Comparison of ENCODE assay signal across 31 mouse cellular contexts in the genomic region with DNA sequence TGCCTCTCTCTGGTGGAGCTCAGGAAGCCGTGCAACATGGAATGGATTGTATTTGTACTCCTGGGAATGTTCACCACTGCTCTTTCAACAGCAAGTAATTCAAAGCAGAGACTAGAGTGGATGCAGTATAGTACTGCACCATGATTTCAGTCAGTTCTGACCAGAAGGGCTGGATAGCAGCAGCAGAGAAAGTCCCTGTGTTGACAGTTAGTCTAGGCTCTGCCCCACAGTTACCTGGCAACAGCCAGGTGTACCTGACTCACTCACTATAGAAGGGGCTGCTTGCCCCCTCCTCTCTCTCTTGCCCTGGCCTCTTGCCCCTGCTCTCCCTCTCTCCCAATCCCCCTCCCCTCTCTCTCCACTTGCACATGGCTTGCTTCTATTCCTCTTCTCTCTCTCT.
DNase-seq lines count a peak whose midpoint lies in the region; ATAC-seq lines count a peak whose summit lies in the region.
"Had no signal": no experiment of that assay in that cellular context is flagged by ENCODE, and none has a peak within 500 bp of the region (broad histone marks: within the 10 kb centered on the region; RNA-seq: fewer than 3 reads in every experiment).

No protein-coding gene starts in this region.

- no peak for DNase-seq in forebrain, embryonic 10.5 days (ENCODE audit: extremely low spot score, low spot score)
- no peak for DNase-seq in forebrain, embryonic 14.5 days (ENCODE audit: low spot score)
- DNase-seq in limb, embryonic 11.5 days (ENCODE audit: low spot score), result no peak
- no peak for DNase-seq in limb, embryonic 10.5 days (ENCODE audit: low spot score)
- DNase-seq in neural tube, embryonic 10.5 days (ENCODE audit: extremely low spot score, low spot score), result no peak
- DNase-seq in yolk sac, embryonic 10.5 days (ENCODE audit: low spot score), result peak; percentile 24
- DNase-seq: adrenal gland, postnatal 10 days; cerebellum, adult 11 months; cerebellum, adult 9-10 months; cerebellum, postnatal 36 days; gastrocnemius, postnatal 14 days; heart, postnatal 36 days; kidney, adult 8-10 months; kidney, postnatal 4 days; layer of hippocampus, postnatal 36 days; left cerebral cortex, postnatal 4 days; lung, postnatal 36 days; right cerebral cortex, adult 18-20 months; spleen, adult 18-20 months; thymus, adult 2 months; thymus, postnatal 36 days had no signal

- no peaks in the 10 kb centered on the region for H3K36me3 ChIP-seq in forebrain, embryonic 10.5 days (replicated peaks)
- no peaks in the 10 kb centered on the region for H3K36me3 ChIP-seq in forebrain, embryonic 14.5 days (ENCODE audit: control insufficient read depth, insufficient read depth, low read length)
- H3K36me3 ChIP-seq in limb, embryonic 11.5 days (ENCODE audit: control insufficient read depth, insufficient read depth, low read length), result no peaks in the 10 kb centered on the region
- no peaks in the 10 kb centered on the region for H3K36me3 ChIP-seq in limb, embryonic 10.5 days
- no peaks in the 10 kb centered on the region for H3K36me3 ChIP-seq in neural tube, embryonic 13.5 days
- H3K36me3 ChIP-seq: forebrain, embryonic 12.5 days; G1E; heart, embryonic 10.5 days; heart, embryonic 15.5 days; liver, embryonic 15.5 days; lung, embryonic 15.5 days had no signal

- H3K27me3 ChIP-seq in forebrain, embryonic 10.5 days (ENCODE audit: poor library complexity, severe bottlenecking), result no peaks in the 10 kb centered on the region; the same call in 1 of the 2 replicates
- H3K27me3 ChIP-seq in forebrain, embryonic 14.5 days (replicated peaks; ENCODE audit: control insufficient read depth, insufficient read depth, low read length), result no peaks in the 10 kb centered on the region
- no peaks in the 10 kb centered on the region for H3K27me3 ChIP-seq in limb, embryonic 11.5 days (ENCODE audit: control insufficient read depth, insufficient read depth, low read length)
- no peaks in the 10 kb centered on the region for H3K27me3 ChIP-seq in limb, embryonic 10.5 days (ENCODE audit: low read depth, poor library complexity, severe bottlenecking)
- no peaks in the 10 kb centered on the region for H3K27me3 ChIP-seq in neural tube, embryonic 13.5 days
- H3K27me3 ChIP-seq: heart, embryonic 15.5 days; liver, embryonic 15.5 days; lung, embryonic 15.5 days had no signal

- H3K27ac ChIP-seq in forebrain, embryonic 10.5 days, result 0 out of 2 replicates have a peak overlapping the region, but pooled peaks have one; percentile 8
- no peak overlapping the region for H3K27ac ChIP-seq in forebrain, embryonic 14.5 days (ENCODE audit: low read depth, low read length)
- H3K27ac ChIP-seq in limb, embryonic 11.5 days (replicated peaks; ENCODE audit: low read depth, low read length), result no peak overlapping the region
- H3K27ac ChIP-seq in limb, embryonic 10.5 days, result no peak overlapping the region
- no peak overlapping the region for H3K27ac ChIP-seq in neural tube, embryonic 13.5 days (replicated peaks)
- H3K27ac ChIP-seq: forebrain, embryonic 12.5 days; heart, embryonic 10.5 days; heart, embryonic 15.5 days; kidney, postnatal 0 days; lung, embryonic 15.5 days had no signal

- no peaks in the 10 kb centered on the region for H3K9me3 ChIP-seq in forebrain, embryonic 10.5 days
- H3K9me3 ChIP-seq in forebrain, embryonic 14.5 days (replicated peaks; ENCODE audit: control insufficient read depth, low read length), result no peaks in the 10 kb centered on the region
- H3K9me3 ChIP-seq in limb, embryonic 11.5 days (ENCODE audit: control insufficient read depth, low read length), result no peaks in the 10 kb centered on the region
- no peaks in the 10 kb centered on the region for H3K9me3 ChIP-seq in limb, embryonic 10.5 days (replicated peaks)
- no peaks in the 10 kb centered on the region for H3K9me3 ChIP-seq in neural tube, embryonic 13.5 days
- H3K9me3 ChIP-seq: forebrain, embryonic 12.5 days; G1E; heart, embryonic 10.5 days; heart, embryonic 15.5 days; liver, embryonic 15.5 days; lung, embryonic 15.5 days had no signal

- H3K4me1 ChIP-seq in forebrain, embryonic 10.5 days, result peaks cover 31% of the 10 kb centered on the region
- peaks cover 6% of the 10 kb centered on the region; the same call in 1 of the 2 replicates for H3K4me1 ChIP-seq in forebrain, embryonic 14.5 days (ENCODE audit: control insufficient read depth, insufficient read depth, low read length)
- peaks cover 7% of the 10 kb centered on the region; the same call in 1 of the 2 replicates for H3K4me1 ChIP-seq in limb, embryonic 11.5 days (ENCODE audit: control insufficient read depth, insufficient read depth, low read length)
- peaks cover 34% of the 10 kb centered on the region for H3K4me1 ChIP-seq in limb, embryonic 10.5 days
- H3K4me1 ChIP-seq in neural tube, embryonic 13.5 days (replicated peaks), result peaks cover 26% of the 10 kb centered on the region
- H3K4me1 ChIP-seq: heart, embryonic 10.5 days; liver, embryonic 15.5 days; lung, embryonic 15.5 days had no signal

- H3K4me2 ChIP-seq in forebrain, embryonic 14.5 days (ENCODE audit: low read length), result no peak overlapping the region
- H3K4me2 ChIP-seq in limb, embryonic 11.5 days (ENCODE audit: low read depth, severe bottlenecking), result no peak overlapping the region
- no peak overlapping the region for H3K4me2 ChIP-seq in neural tube, embryonic 13.5 days
- H3K4me2 ChIP-seq: forebrain, embryonic 12.5 days; heart, embryonic 15.5 days; liver, embryonic 15.5 days; lung, embryonic 15.5 days had no signal

- ATAC-seq in forebrain, embryonic 14.5 days, result no peak
- ATAC-seq in limb, embryonic 11.5 days (ENCODE audit: insufficient number of reproducible peaks, low FRiP score, low TSS enrichment, low read depth), result peak; percentile 51; the same call in 1 of the 2 replicates
- peak; percentile 47; the same call in 1 of the 2 replicates for ATAC-seq in neural tube, embryonic 13.5 days (ENCODE audit: low read depth)
- ATAC-seq: intestine, embryonic 16.5 days had no signal

- H3K4me3 ChIP-seq in forebrain, embryonic 10.5 days, result no peak overlapping the region
- H3K4me3 ChIP-seq in forebrain, embryonic 14.5 days (ENCODE audit: low read depth, low read length), result no peak overlapping the region
- H3K4me3 ChIP-seq in limb, embryonic 11.5 days (ENCODE audit: low read depth, low read length), result no peak overlapping the region
- H3K4me3 ChIP-seq in limb, embryonic 10.5 days, result no peak overlapping the region
- no peak overlapping the region for H3K4me3 ChIP-seq in neural tube, embryonic 13.5 days
- H3K4me3 ChIP-seq: erythroblast, embryonic 14.5 days; forebrain, embryonic 12.5 days; heart, embryonic 10.5 days; heart, embryonic 15.5 days; liver, embryonic 15.5 days; lung, embryonic 15.5 days had no signal

- 62% methylated on average over 1 of the region's 1 CpGs for WGBS in forebrain, embryonic 10.5 days
- WGBS in forebrain, embryonic 14.5 days, result 76% methylated on average over 1 of the region's 1 CpGs
- 25% methylated on average over 1 of the region's 1 CpGs for whole genome bisulfite sequencing in limb, embryonic 11.5 days
- WGBS in limb, embryonic 10.5 days, result 26% methylated on average over 1 of the region's 1 CpGs
- 43% methylated on average over 1 of the region's 1 CpGs for WGBS in neural tube, embryonic 13.5 days

- H3K9ac ChIP-seq in forebrain, embryonic 14.5 days (ENCODE audit: low read length), result no peak overlapping the region
- H3K9ac ChIP-seq in limb, embryonic 11.5 days (ENCODE audit: low read length), result no peak overlapping the region
- no peak overlapping the region for H3K9ac ChIP-seq in neural tube, embryonic 13.5 days
- H3K9ac ChIP-seq: forebrain, embryonic 12.5 days; heart, embryonic 15.5 days; liver, embryonic 15.5 days; lung, embryonic 15.5 days had no signal
